Mouse (Mus musculus): ENCODE measurements around the gene Eps8.
"Not testable (repeated sequence)": the region's sequence is repeated elsewhere in the genome, so short reads cannot be mapped to it uniquely, and the experiment has no call there.

Gene Eps8

GRCm38 (mm10) chr6:137482891-137483290 is 171.8 kb downstream of the Eps8 start:
- CTCF ChIA-PET, result no interaction called here
- POLR2A ChIA-PET, result no interaction called here

- POLR2A ChIA-PET, CTCF ChIA-PET: not testable (repeated sequence)
Measured at GRCm38 (mm10) chr6:137475695-137476094, 179.0 kb downstream of the Eps8 start.

GRCm38 (mm10) chr6:137473433-137473832 is 181.2 kb downstream of the Eps8 start:
- ChIA-PET CTCF (no interaction called here), POLR2A (no interaction called here)

GRCm38 (mm10) chr6:137472129-137472528 is 182.5 kb downstream of the Eps8 start:
- CTCF ChIA-PET, result interaction anchor here in 1 of 4 experiments (1.6 kb wide), 1 partner anchor 16 kb away, joined by 3 read pairs; no protein-coding TSS in a partner anchor
- POLR2A ChIA-PET, result interaction anchor here in 1 of 4 experiments (0.6 kb wide), 1 partner anchor 9 kb away, joined by 3 read pairs; no protein-coding TSS in a partner anchor

GRCm38 (mm10) chr6:137470901-137471598 is 183.6 kb downstream of the Eps8 start:
- ChIA-PET CTCF (interaction anchor here in 2 of 4 experiments (0.6 to 1.6 kb wide), 2 partner anchors 15 to 328 kb away, joined by 3 read pairs; no protein-coding TSS in a partner anchor), POLR2A (interaction anchor here in 1 of 4 experiments (0.6 to 1.4 kb wide), 3 partner anchors 17 to 196 kb away, joined by 4 read pairs; no protein-coding TSS in a partner anchor)

GRCm38 (mm10) chr6:137469541-137469940 is 185.1 kb downstream of the Eps8 start:
- ChIA-PET POLR2A (no interaction called here), CTCF (interaction anchor here in 1 of 4 experiments (0.8 kb wide), 1 partner anchor 14 kb away, joined by 3 read pairs; no protein-coding TSS in a partner anchor)

- CTCF ChIA-PET, result interaction anchor here in 1 of 4 experiments (0.6 kb wide), 1 partner anchor 163 kb away, joined by 4 read pairs; no protein-coding TSS in a partner anchor
- POLR2A ChIA-PET, result no interaction called here
Measured at GRCm38 (mm10) chr6:137467696-137468095, 187.0 kb downstream of the Eps8 start.

GRCm38 (mm10) chr6:137466256-137466655 is 188.4 kb downstream of the Eps8 start:
- ChIA-PET POLR2A (no interaction called here), CTCF (interaction anchor here in 1 of 4 experiments (1.0 kb wide), 1 partner anchor 11 kb away, joined by 5 read pairs; no protein-coding TSS in a partner anchor)

- POLR2A ChIA-PET, result no interaction called here
- CTCF ChIA-PET, result interaction anchor here in 3 of 4 experiments (0.5 to 1.3 kb wide), 4 partner anchors 10 to 369 kb away, joined by 3 to 4 read pairs (median 3); no protein-coding TSS in a partner anchor
Measured at GRCm38 (mm10) chr6:137465253-137465652, 189.4 kb downstream of the Eps8 start.

- POLR2A ChIA-PET, result interaction anchor here in 1 of 4 experiments (0.5 kb wide), 1 partner anchor 360 kb away, joined by 3 read pairs; no protein-coding TSS in a partner anchor
- CTCF ChIA-PET, result no interaction called here
Measured at GRCm38 (mm10) chr6:137463771-137464170, 190.9 kb downstream of the Eps8 start.

GRCm38 (mm10) chr6:137458136-137458535 is 196.5 kb downstream of the Eps8 start:
- POLR2A ChIA-PET, result no interaction called here
- CTCF ChIA-PET, result no interaction called here

GRCm38 (mm10) chr6:137457210-137457609 is 197.5 kb downstream of the Eps8 start:
- ChIA-PET POLR2A (no interaction called here), CTCF (interaction anchor here in 1 of 4 experiments (0.7 kb wide), 1 partner anchor 181 kb away, joined by 4 read pairs; no protein-coding TSS in a partner anchor)

- POLR2A ChIA-PET, result interaction anchor here in 1 of 4 experiments (0.7 kb wide), 1 partner anchor 206 kb away, joined by 4 read pairs; no protein-coding TSS in a partner anchor
- CTCF ChIA-PET, result interaction anchor here (0.5 to 1.8 kb wide), 26 partner anchors 9 to 971 kb away, joined by 3 to 24 read pairs (median 3); partner anchors contain the start of gene Ptpro (in 1 of the 4)
Measured at GRCm38 (mm10) chr6:137456064-137456463, 198.6 kb downstream of the Eps8 start.

GRCm38 (mm10) chr6:137455537-137456041 is 199.1 kb downstream of the Eps8 start:
- ChIA-PET CTCF (interaction anchor here (0.5 to 1.8 kb wide), 36 partner anchors 9 to 971 kb away, joined by 3 to 24 read pairs (median 3); partner anchors contain the start of gene Ptpro (in 1 of the 4)), POLR2A (interaction anchor here in 1 of 4 experiments (0.6 to 0.7 kb wide), 2 partner anchors 206 to 209 kb away, joined by 3 to 4 read pairs; no protein-coding TSS in a partner anchor)

- POLR2A ChIA-PET, result not testable (repeated sequence)
- CTCF ChIA-PET, result interaction anchor here in 1 of 4 experiments (1.4 kb wide), 1 partner anchor 9 kb away, joined by 4 read pairs; no protein-coding TSS in a partner anchor
Measured at GRCm38 (mm10) chr6:137446116-137446515, 208.6 kb downstream of the Eps8 start.

GRCm38 (mm10) chr6:137443089-137443488 is 211.6 kb downstream of the Eps8 start:
- ChIA-PET CTCF (interaction anchor here in 1 of 4 experiments (1.5 kb wide), 1 partner anchor 13 kb away, joined by 5 read pairs; no protein-coding TSS in a partner anchor), POLR2A (no interaction called here)

GRCm38 (mm10) chr6:137440559-137441486 is 213.9 kb downstream of the Eps8 start:
- CTCF ChIA-PET, result interaction anchor here in 2 of 4 experiments (0.9 to 1.0 kb wide), 2 partner anchors 14 to 15 kb away, joined by 3 read pairs; no protein-coding TSS in a partner anchor
- POLR2A ChIA-PET, result interaction anchor here in 1 of 4 experiments (1.4 kb wide), 1 partner anchor 12 kb away, joined by 3 read pairs; no protein-coding TSS in a partner anchor

- POLR2A ChIA-PET, result interaction anchor here in 1 of 4 experiments (0.6 kb wide), 1 partner anchor 623 kb away, joined by 3 read pairs; no protein-coding TSS in a partner anchor
- CTCF ChIA-PET, result interaction anchor here in 1 of 4 experiments (2.0 kb wide), 1 partner anchor 18 kb away, joined by 7 read pairs; no protein-coding TSS in a partner anchor
Measured at GRCm38 (mm10) chr6:137437902-137438580, 216.6 kb downstream of the Eps8 start.
